Mouse (Mus musculus): ENCODE measurements around the gene Fnbp4.
"Not testable (repeated sequence)": the region's sequence is repeated elsewhere in the genome, so short reads cannot be mapped to it uniquely, and the experiment has no call there.

Fnbp4 gene

GRCm38 (mm10) chr2:90782901-90783486, 37.8 kb downstream of the Fnbp4 start:
- no peak for DNase-seq

- DNase-seq, result no peak
These were observed 43.0 kb downstream of the Fnbp4 start for GRCm38 (mm10) chr2:90788126-90788525.

- DNase-seq, result no peak
These were observed 63.3 kb downstream of the Fnbp4 start for GRCm38 (mm10) chr2:90808241-90809126.

- DNase-seq, result no peak
These were observed 65.6 kb downstream of the Fnbp4 start for GRCm38 (mm10) chr2:90810751-90811150.

- DNase-seq, result no peak
These were observed 70.1 kb downstream of the Fnbp4 start for GRCm38 (mm10) chr2:90815266-90815665.

GRCm38 (mm10) chr2:90816144-90816543, 71.0 kb downstream of the Fnbp4 start:
- DNase-seq, result no peak

- no peak for DNase-seq
These were observed 73.5 kb downstream of the Fnbp4 start for GRCm38 (mm10) chr2:90818710-90819109.

GRCm38 (mm10) chr2:90820894-90821293, 75.7 kb downstream of the Fnbp4 start:
- no peak for DNase-seq

GRCm38 (mm10) chr2:90822978-90823377, 77.8 kb downstream of the Fnbp4 start:
- no peak for DNase-seq

- DNase-seq, result no peak
These were observed 78.6 kb downstream of the Fnbp4 start for GRCm38 (mm10) chr2:90823781-90824180.

GRCm38 (mm10) chr2:90824528-90824927, 79.4 kb downstream of the Fnbp4 start:
- not testable (repeated sequence) for DNase-seq

- no peak for DNase-seq
These were observed 80.5 kb downstream of the Fnbp4 start for GRCm38 (mm10) chr2:90825515-90826172.

GRCm38 (mm10) chr2:90828739-90829138, 83.6 kb downstream of the Fnbp4 start:
- DNase-seq, result no peak

Measured in liver (tissue).